Mouse (Mus musculus) E14TG2a.4 (cell line): ENCODE measurements at regions not wholly inside any gene's neighbourhood (a gene's known extent, or its start where the extent isn't known, plus 50 kb on each side); places are given as distances from the start of the nearest gene placed in this dataset.

Experiments used
- CTCF ChIP-seq: conservative IDR thresholded peaks from 2 replicates; pipeline ENCODE4 v1.5.1; 2014; ENCODE audit warnings: low read length
- POU5F1 ChIP-seq: IDR thresholded peaks from 2 replicates; pipeline ENCODE4 v1.6.1; 2014; ENCODE audit warnings: low read length, borderline replicate concordance

GRCm38 (mm10) chr10:96787572-96787946 is 170.8 kb downstream of the Btg1 start:
- TF ChIP-seq CTCF (no peak), POU5F1 (no peak)
